Mouse (Mus musculus): ENCODE measurements around the gene Slc41a2. TPM values are rescaled to one million over a fixed set of nuclear protein-coding genes. Genes with fewer than 3 reads are reported as not detected.

The Slc41a2 gene
- 10 to 100 TPM; 56.3 to 62.7 TPM for total RNA-seq (2023)

DNA sequence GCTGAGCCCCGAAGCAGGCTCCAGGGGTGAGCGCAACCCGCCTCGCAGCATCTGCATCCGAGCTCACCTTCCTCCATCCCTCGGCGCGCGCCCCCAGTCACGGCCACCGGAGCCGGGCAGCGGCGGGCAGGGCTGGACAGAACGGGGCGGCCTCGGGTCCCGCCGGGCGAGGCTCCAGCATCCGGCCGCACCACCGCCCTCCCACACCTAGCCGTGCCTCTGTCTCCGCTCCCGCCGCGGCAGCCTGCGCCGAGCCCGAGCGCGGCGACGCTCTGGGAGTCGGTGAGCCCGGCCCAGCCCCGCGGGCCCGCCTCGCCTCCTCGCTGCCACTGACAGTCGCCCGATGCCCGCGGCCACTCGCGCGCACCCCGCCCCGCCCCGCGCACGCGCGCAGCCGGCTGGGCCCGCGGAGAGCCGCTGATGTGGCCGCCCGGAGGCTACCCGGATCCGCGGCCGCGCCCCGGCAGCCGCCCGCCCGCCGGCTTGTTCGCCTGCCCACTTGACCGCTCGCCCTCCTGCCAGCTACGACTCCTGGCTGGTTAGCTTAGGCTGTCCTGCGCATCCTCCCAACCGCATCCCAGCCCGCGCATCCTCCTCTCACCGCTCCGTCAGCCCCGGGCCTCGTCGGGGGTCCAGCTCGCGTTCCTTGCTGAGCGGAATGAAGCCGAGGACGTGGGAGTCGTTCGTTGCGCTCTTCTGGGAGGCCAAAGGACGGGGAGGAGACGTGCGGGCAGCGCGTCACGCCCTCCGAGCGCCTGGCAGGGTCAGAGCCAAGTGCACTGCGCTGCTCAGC lies at the start of gene Slc41a2:
Gene Slc41a2 (minus strand): TSS at position 724 of the 793 bp plus-strand sequence.

DNA sequence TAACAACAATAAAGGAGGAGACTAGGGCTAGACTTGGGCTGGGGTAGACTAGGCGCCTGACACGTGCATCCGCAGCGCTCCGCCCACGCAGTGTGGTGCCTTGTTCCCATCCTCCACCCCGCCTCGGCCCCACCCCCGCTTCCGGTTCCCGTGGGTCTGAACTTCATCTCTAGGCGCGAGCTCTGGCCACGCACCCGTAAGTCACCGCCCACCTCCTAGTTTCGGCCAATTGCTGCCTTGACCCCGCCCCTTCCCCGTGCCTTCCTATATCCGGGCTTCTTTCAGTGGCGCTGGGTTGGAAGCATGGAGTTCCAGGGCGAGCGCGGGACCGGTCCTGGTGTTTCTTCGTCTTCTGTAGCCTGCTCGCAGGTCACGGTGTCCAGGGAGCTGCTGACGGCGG lies 22.3 kb upstream of the Slc41a2 start, which contains the start of gene D10Wsu102e:
Gene D10Wsu102e (plus strand): TSS at position 266 of the 400 bp plus-strand sequence.

Other genes with a start within 250 kb of the Slc41a2 start
- 1 to 10 TPM; 2.8 to 3.7 TPM for gene D10Wsu102e, start 22.3 kb upstream of the Slc41a2 start, total RNA-seq (2023)
- gene Aldh1l2, start 196.3 kb upstream of the Slc41a2 start, total RNA-seq (2023), result not detected
- 10 to 100 TPM; 53.1 to 63.8 TPM for gene Washc4, start 205.9 kb upstream of the Slc41a2 start, total RNA-seq (2023)